Mouse (Mus musculus): Measurements from ENCODE around the gene Fam229b.

- no peak for TF ChIP-seq CTCF (IDR thresholded peaks at IDR 0.05; ENCODE audit: low read depth, low read length)
- TF ChIP-seq GATA1 (IDR thresholded peaks at IDR 0.05; ENCODE audit: borderline replicate concordance, low read length), result no peak
Measured at GRCm38 (mm10) chr10:39140843-39141242, 7.1 kb upstream of the Fam229b start.
